Mouse (Mus musculus) central nervous system, embryonic 14 days (tissue): ENCODE measurements around the gene Clk3. TPM values are rescaled to one million over a fixed set of nuclear protein-coding genes. Genes with fewer than 3 reads are reported as not detected.

ENCODE experiments used
- polyA plus RNA-seq: library from polyadenylated mRNA; depleted of rRNA; stranded (reverse); fragments of >200 nt; gene quantifications from 2 replicates; pipeline ENCODE4 v1.2.3, GENCODE M21; 2012; rRNA removed

Gene Clk3
- 170 and 196 TPM in 2 replicates for polyA plus RNA-seq

DNA sequence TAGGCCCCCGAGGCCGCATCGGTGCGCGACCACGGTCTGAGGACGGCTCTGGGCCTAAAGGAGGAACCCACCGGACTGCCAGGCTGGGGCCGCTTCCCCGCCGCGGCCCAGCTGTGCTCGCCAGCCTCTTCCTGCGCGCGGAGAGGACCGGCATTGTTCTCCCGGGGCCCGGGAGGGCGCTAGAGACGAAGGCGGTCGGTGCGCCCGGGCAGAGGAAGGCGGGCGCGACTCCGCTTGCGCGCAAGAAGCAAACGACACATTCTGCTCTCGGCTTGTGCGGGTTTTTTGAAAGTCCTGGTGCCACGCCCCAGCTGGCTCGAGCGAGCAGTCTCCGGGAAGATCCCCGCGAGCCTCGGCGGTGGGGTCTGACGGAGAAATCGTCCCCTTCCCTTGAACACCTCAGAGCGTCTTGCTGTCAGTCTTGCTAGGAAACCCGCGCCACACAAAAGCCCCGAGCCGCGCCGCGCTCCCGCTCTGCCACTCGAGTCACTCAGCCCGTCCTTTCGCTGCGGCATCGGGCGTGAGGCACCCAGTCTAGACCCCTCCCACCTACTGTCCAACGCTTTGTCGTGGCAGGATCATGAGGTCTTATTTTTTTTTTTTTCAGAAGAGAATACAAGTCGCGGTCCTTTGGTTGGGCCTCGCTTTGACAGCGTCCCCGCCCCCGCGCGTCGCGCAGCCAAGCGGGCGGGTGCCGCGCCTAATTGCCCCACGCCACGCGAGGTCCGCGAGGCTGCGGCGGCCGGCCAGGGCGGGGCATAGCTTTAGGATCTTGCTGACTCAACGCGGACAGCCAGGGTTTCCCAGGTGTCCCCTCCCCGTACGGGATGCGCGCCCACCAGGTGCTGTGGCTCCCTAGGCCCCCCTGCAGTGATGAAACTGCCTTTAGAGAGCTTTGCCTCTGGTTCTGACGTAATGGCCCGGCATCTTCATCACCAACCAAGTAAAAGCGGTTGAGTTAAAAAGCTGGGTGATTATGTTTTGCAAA, at the start of gene Clk3:
TSS of gene Clk3 (minus strand) at position 497 of the 988 bp plus-strand sequence.

GRCm38 (mm10) chr9:57708068-57708719, 57.5 kb downstream of the Clk3 start, which contains the start of gene Edc3:
Gene Edc3, plus strand, starts transcription at chr9:57708540.

Other genes with a start within 250 kb of the Clk3 start
- gene Cox5a, start 244.6 kb downstream of the Clk3 start, polyA plus RNA-seq = 281 and 304 TPM in 2 replicates
- 14.1 and 15.3 TPM in 2 replicates for gene Fam219b, start 228.3 kb downstream of the Clk3 start, polyA plus RNA-seq
- gene Mpi, start 213.1 kb downstream of the Clk3 start, polyA plus RNA-seq = 73.2 and 77.8 TPM in 2 replicates
- gene Scamp2, start 204.9 kb downstream of the Clk3 start, polyA plus RNA-seq = 64.7 and 67.9 TPM in 2 replicates
- gene Ulk3, start 176.4 kb downstream of the Clk3 start, polyA plus RNA-seq = 34.6 and 42.8 TPM in 2 replicates
- gene Cplx3, start 159.6 kb downstream of the Clk3 start, polyA plus RNA-seq = 0.19 and 0.42 TPM in 2 replicates
- 0.05 TPM in 1 of 2 replicates, not detected in the other for gene Lman1l, start 145.1 kb downstream of the Clk3 start, polyA plus RNA-seq
- 114 and 117 TPM in 2 replicates for gene Csk, start 112.2 kb downstream of the Clk3 start, polyA plus RNA-seq
- not detected in 2 replicates for gene Cyp1a2, start 82.2 kb downstream of the Clk3 start, polyA plus RNA-seq
- 0.05 and 0.06 TPM in 2 replicates for gene Cyp1a1, start 77.9 kb downstream of the Clk3 start, polyA plus RNA-seq
- gene Edc3, start 57.3 kb downstream of the Clk3 start, polyA plus RNA-seq = 19.5 and 21.2 TPM in 2 replicates
- gene Arid3b, start 70.9 kb upstream of the Clk3 start, polyA plus RNA-seq = 13.3 and 14.3 TPM in 2 replicates
- 105 and 114 TPM in 2 replicates for gene Ubl7, start 145.1 kb upstream of the Clk3 start, polyA plus RNA-seq
- gene Sema7a, start 174.3 kb upstream of the Clk3 start, polyA plus RNA-seq = 31.7 and 38.5 TPM in 2 replicates
- gene Cyp11a1, start 240.6 kb upstream of the Clk3 start, polyA plus RNA-seq = 0.54 and 0.90 TPM in 2 replicates